Mouse (Mus musculus) right cerebral cortex, adult 18-20 months (tissue): Measurements from ENCODE around the gene Sh3bp5.

Experiments used
- DNase-seq: peaks from one replicate; pipeline ENCODE4 v3.0.0; 2022; ENCODE audit warnings: mixed read lengths

The Sh3bp5 gene

DNA sequence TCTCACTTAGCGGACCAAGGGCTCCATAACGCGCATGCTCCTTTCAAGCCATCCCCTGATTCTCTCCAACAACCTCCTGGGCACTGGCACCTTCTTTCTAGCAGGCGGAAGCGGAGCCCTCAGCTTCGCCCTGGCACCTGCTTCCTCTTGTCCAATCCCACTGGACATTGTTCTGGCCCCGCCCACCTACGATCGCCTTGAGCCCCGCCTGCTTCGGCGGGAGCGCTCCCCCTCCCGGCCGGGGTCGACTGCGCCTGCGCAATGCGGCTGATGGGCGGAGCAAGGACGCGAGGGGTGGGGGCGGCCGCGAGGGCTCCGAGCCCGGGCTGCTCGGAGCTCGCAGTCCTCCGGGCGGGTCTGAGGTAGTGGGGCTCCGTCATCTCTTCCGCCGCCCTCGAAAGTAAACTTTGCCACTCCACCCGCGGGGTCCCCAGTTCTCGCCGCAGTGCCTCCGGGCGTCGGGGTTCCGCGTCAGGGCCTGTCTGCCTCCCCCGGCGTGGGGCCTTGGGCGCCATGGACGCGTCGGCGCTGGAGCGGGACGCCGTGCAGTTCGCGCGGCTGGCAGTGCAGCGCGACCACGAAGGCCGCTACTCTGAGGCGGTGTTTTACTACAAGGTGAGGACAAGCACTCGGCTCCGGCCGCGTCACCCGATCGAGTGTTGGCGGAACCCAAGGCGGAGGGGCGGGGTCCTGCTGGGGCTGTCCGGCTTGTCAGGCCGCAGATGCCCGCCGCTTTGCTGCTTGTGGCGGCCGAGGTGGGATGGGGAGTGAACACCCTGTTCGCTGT, 99.3 kb downstream of the Sh3bp5 start, which contains the start of gene Capn7:
Gene Capn7 (plus strand): TSS at position 270 of the 787 bp plus-strand sequence.
- DNase-seq: peak; percentile 98

DNA sequence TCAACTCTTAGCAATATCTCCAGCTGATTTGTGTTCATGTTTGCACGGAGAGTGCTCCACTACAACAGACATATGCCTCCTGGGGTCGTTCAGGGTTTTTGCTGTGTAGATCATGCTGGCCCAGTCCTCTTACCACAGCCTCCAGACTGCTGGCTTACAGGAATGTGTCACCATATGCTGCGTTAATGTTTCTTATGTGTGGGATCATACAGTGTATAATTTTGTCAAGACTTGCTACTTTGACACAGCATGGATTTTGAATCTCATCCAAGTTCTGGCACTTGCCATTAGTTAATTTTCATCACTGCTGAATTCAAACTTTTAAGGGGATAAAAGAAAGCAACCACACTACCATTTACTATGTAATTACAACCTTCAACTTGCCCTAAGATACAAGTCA, 100.1 kb downstream of the Sh3bp5 start:
- no peak for DNase-seq

DNA sequence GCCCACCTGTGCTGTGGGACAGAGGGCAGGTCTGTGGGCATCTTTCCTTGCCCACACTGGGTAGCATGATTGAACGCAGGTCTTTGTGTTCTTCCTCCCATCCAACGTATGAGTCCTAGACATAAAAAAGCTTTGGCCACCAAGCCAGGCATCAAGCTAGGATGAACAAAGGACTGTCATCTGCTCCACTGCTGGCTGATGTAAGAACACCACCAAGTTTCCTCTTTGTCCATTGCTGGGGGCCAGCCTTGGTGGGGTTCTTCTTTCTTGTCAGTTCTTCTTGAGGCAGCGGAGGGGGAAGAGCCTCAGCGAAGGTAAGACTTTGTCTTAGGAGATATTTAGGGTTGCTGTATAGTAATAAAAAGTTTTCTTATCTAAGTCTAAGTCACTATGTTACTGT, 104.9 kb downstream of the Sh3bp5 start:
- no peak for DNase-seq

DNA sequence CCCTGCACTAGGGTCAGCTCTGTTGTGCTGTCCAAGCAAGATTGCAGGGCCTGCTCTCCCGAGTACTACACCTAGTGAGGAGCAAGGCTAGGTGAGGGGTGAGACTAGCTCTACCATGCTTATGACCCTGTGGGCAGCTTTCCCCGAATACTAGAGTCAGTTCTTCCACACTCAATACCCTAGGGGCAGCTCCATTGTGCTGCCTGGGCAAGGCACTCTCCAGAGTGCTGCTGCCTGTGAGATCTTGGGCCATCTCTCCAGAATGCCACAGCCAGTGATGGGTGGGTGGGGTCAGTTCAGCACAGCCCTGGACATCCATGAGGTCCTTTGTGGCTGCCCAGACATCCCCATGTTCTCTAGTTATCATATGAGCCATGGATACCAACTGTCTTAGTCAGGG, 106.1 kb downstream of the Sh3bp5 start:
- DNase-seq: no peak

DNA sequence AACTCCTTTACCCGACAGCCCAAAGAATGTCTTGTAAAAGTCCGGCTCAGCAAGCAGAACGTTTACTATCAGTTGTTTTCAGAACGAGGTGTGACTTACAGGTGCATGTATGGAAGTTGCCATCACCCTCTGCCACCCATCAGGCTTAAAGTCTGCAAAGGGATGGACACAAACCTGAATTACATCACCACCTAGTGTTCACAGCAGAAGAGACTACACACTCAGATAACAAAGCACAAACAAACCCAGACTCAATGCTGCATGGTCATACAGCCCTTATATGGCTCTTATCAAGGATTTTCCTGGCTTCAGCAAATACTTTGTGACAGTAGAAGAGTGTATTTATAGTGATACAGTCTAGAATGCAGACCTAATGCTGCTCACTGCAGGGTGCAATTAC, 108.2 kb downstream of the Sh3bp5 start:
- DNase-seq: no peak

- no peak for DNase-seq
Measured at GRCm38 (mm10) chr14:31327196-31327595, 108.7 kb downstream of the Sh3bp5 start.

- no peak for DNase-seq
Measured at GRCm38 (mm10) chr14:31326770-31327169, 109.1 kb downstream of the Sh3bp5 start.

DNA sequence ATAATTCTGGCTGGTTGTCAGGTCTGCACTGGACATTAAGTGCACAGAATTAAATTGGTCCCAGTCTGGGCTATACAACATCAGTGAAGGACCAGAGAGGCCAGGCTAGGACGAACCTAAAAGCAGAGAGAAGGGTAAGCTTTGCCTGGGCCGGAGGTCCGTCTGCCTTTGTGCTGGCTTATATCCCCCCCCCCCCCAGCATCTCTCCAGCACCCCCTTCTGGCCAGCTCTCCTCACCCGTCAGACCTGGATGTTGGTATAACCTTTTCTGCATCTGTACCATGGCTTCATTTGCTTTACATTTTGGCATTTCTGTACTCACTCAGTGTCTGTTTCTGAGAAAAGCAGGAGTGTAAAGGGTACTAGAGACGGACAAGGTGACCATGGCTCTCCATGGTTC, 110.3 kb downstream of the Sh3bp5 start:
- DNase-seq: no peak

GRCm38 (mm10) chr14:31324851-31325250, 111.0 kb downstream of the Sh3bp5 start:
- no peak for DNase-seq

DNA sequence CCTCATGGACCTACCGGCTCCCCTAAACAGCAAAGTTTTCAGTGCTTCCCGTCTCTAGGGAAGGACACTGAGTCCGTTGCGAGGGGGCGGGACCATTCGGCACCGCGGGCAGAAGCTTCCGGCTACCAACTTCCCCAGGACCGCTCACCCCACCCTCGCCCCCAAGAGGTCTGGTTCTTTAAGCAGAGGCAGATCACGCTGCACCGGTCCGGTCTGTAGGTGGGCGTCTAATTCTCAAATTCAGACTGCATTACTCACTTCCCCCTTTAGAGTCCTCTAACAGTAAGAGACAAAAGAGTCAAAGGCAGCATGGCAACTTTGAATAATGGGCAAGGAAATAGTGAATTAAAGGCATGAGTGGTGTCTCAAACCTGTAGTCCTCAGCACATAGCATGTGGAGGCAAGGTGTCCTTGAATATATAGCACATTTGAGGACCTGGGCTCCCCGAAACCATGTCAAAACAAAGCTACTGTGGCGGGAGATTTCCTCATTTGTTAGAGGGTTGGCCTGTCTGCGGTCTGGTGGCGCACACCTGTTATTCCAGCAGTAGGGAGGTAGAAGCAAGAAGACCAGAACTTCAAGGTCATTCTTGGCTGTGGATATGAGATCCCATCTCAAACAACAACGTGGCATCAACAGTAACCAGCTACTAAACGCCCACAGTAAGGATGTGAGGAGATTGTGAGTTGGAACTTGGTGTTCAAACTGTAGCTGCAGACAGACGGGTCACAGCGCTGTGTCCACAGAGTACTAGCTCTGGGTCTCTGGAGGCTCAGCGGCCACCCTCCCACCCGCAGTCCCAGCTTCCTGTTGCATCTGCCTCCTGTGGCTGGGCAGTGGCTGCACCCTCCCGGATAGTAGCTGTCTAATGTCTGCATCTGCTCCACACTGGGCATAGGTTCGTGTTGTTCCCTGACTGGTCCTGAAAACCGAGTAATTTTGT, 111.8 kb downstream of the Sh3bp5 start, which contains the start of gene Dnah1:
Gene Dnah1 (minus strand): TSS at position 48 of the 944 bp plus-strand sequence.
- DNase-seq: no peak

GRCm38 (mm10) chr14:31323189-31323588, 112.7 kb downstream of the Sh3bp5 start:
- no peak for DNase-seq

- DNase-seq: no peak
Measured at GRCm38 (mm10) chr14:31322191-31322590, 113.7 kb downstream of the Sh3bp5 start.

DNA sequence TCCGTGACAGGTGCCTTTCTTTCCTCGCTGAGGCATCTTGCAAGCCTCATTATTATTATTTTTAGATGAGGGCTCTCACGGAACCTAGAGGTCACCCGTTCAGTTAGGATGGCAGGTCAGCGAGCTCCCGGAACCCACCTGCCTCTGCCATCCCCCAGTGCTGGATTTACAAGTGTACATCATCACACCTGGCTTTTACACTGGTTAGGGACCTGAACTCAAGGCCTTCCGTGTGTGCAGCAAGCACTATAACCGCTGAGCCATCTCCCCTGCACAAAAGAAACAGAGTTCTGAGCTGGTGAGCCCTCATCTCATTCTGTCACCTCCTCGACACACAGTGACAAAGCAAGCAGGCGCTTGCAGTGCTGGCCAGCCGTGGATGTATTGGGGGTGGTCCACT, 114.7 kb downstream of the Sh3bp5 start:
- no peak for DNase-seq

DNA sequence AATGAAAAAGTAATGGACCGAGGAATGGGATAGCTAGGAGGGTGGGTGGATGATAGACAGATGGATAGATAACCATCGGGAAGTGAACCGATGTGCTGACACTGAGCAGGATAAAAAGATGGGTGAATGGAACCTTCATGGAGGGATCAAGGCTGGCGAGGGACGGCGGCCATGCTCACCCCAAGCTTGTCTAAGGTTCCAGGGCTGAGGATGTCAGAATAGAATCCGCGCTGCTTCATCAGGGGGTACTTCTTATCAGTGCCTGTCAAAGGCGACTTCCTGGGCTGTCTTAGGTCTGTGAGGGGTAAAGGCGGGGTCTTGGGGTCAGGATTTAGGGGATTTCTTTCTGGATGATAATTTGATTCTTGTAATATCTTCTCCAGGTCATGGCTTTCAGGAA, 116.3 kb downstream of the Sh3bp5 start:
- DNase-seq: no peak

DNA sequence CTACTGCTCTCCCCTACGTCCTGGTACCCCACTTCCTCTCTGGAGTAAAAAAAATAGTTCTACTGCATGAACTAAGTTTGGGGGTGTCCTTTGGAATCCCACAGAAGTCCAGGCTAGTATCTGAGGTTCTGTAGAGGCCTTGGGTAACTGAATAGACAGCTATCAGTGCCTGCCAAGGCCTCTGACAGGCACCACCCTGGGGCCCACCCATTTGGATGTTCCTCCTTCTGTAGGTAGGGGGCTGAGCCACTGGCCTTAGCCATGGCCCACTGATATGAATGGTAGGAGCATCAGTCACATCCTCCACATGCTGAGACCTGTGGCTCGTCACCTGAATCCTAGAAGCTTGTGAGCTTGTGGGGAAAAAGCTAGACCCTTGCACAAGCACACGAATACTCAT, 118.1 kb downstream of the Sh3bp5 start:
- DNase-seq: no peak

DNA sequence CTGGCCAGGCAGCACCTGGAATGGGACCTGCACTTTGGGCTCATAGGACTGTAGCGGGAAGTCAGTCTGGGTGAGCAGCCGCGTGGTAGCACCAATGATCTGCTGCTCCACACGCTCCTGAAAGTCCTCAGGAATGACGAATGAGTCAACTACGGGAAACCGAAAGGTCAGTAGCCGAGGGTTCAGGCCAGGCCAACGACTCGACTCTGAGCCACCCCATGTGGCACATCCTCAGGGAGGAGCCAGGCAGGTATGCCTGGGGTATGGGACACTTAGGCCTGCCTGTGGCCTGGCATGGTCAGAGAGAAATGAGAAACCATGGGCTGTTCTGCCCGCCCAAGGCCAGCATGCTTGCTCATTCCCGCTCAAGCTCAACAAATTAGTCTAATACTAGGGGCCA, 119.3 kb downstream of the Sh3bp5 start:
- no peak for DNase-seq

DNA sequence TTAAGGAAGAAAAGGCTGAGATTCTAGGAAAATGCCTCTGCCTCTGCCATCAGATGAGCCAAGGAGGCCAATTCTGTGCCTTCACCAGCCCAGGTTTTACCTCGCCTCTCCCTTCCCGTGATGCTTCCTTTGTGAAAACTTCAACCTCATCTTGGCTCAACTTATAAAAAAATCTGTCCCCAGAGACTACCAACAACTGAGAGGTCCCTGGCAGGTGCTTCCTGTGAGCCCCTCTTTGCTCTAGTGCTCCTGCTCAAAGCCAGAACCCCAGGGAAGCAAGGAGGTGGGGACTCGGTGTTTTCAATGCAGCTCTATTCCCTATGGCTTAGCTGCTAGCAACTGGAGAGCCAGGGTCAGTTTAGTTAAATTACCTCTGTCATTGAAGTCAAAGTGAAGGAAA, 122.7 kb downstream of the Sh3bp5 start:
- no peak for DNase-seq
